Mouse (Mus musculus) embryo, embryonic 11 days (tissue): ENCODE results near the gene Schip1.

Experiments used
- DNase-seq: peaks from one replicate; pipeline ENCODE4 v3.0.0-alpha.2; 2015

Gene Schip1

DNA sequence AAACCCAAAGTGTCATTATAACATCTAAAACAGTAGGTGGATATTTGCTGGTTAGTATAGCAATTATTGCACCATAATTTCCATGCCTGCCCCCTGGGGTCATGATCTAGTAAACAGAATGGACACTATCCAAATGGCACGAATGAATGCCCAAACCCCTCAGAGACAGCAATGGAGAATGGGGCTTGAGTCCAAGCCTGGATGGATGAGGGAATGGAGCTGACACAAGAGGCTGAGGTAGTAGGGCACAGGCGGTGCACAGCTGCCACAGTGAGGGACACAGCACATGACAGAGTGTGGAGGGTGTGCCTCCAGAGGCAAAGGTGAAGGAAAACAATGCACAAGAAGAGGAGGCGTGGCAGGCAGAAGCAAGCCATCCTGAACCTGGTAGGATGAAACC lies 207.3 kb downstream of the Schip1 start:
- DNase-seq: peak; percentile 35

DNA sequence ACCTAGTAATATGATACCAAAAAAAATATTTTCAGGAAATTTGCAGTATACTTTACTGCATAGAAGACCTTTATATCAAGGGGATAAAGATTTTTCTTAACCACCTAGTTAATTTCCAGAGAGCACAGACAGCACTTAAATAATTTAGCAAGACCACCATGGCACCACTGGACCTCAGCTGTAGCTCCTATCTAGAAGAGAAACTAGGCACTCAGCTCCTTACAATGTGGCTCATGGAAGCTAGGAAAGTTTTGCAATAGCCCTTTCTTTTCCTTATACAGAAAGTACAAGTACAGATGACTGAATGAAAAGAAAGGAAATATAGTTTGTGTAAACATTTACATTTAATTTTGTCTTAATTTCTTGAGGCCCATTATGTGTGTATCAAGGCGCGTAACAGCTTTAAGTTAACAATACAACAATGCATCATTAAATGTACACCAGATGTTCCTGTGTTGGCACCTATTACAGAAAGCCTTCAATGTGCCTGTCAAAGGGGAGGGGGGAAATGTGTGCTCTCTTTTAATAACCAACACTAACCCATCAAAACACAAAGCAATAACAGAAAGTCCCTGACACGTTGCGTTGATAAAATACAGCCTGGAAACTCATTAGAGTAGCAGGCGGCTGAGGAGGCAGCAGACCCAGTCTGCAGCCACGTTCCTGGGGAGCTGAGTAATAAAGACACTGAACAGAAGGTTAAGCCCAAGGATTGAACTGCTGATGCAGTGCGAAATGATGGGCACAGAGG lies 218.4 kb downstream of the Schip1 start:
- peak; percentile 47 for DNase-seq

- DNase-seq: no peak
Observed at GRCm38 (mm10) chr3:68283595-68283991, 219.0 kb downstream of the Schip1 start.

GRCm38 (mm10) chr3:68284500-68284899 lies 219.9 kb downstream of the Schip1 start:
- no peak for DNase-seq

GRCm38 (mm10) chr3:68296752-68297151 lies 232.2 kb downstream of the Schip1 start:
- no peak for DNase-seq

DNA sequence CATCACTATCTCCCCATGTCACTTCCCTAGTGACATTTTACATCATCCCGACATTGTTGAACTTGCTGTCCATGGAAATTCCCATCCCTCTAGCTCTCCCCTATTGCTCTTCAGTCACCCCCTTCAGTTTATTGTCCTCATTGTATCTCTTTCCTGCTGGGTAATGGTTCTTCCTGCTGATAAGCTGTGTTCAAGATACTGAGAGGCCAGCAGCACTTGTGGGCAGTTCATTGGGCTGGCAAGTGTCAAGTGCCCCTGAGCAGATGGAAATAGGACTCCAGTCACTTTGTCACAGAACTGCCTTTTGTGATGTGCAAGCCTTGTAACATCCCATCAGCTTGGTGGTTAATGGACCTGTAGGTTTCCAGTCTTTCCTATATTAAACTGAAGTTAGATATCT lies 241.0 kb downstream of the Schip1 start:
- DNase-seq: no peak

- DNase-seq: no peak
Observed at GRCm38 (mm10) chr3:68306726-68307125, 242.1 kb downstream of the Schip1 start.

DNA sequence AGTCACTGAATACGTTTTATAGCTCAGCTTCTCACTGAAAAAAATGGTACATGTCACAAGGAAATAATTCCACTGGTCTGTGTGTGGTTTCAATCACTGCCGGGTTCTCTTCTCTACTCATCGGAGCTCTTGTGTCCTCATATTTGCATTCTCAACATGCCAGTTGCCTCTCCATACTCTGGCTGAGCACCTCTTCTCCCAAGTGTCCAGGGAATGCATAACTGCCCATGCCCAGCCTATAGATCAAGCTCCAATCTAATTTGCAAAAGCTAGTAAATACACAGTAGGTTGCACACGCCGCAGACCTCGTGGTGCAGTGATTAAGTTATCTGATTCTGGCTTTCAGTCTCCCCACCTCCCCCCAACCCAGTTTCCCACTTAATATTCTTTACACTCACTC lies 261.0 kb downstream of the Schip1 start:
- DNase-seq: no peak

- DNase-seq: no peak
Observed at GRCm38 (mm10) chr3:68332515-68332914, 267.9 kb downstream of the Schip1 start.

DNA sequence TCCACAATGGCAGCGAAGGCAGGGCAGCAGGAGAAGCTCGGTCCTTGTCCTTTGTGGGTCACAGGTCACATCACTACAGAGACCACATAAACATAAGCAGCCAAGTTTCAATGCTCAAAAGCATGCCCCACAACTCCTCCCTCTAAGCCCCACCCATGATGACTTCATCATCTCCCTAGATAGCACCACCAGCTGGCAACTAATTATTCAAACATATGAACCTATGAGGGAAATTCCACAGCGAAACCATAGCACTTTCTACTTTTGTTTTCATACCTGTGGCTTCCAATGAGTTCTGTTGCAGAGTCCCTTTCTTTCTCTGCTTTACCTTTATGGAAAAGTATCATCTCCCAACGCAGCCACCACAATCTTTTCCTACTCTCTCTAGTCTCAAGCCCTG lies 270.9 kb downstream of the Schip1 start:
- no peak for DNase-seq

GRCm38 (mm10) chr3:68350624-68351023 lies 286.0 kb downstream of the Schip1 start:
- DNase-seq: peak; percentile 16

DNA sequence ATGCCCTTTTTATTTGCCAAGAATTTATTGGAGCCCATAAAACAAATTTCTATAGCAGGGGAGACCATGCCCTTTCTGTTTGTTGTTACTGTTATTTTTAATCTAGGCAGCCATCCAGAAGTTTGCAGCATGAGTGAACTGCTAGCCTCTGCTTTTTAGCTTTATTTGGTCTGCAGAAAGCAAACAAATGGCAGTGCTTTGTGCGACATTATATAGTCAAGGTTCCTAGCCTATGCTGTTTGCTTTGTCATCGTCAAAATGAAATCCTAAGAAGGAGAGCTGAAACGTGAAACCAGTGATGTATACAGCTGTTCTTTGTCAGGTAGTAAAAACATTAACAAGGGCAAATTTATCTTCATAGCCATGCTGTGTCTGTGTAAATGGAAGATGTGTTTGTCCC lies 286.9 kb downstream of the Schip1 start:
- no peak for DNase-seq

- no peak for DNase-seq
Observed at GRCm38 (mm10) chr3:68352961-68353360, 288.4 kb downstream of the Schip1 start.

- no peak for DNase-seq
Observed at GRCm38 (mm10) chr3:68353492-68353891, 288.9 kb downstream of the Schip1 start.

GRCm38 (mm10) chr3:68356516-68356915 lies 291.9 kb downstream of the Schip1 start:
- no peak for DNase-seq

DNA sequence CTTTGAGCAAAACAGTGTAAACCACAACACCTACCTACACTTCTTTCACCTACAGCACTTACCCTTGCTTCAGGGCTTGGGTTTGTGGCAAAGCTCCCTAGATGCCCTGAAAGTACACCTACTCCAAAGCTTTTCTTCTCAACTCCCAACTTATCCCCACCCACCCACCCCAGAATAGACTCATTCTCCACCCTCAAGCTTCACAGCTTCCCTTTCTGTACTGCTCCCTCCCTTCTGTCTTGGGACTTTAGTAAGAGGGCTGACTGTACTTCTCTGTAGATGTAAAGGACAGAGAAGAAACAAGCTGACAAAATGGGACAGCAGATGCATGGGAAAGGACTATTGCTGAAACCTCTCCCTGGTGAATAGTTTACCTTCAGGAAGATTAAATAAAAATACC lies 303.4 kb downstream of the Schip1 start:
- DNase-seq: no peak

DNA sequence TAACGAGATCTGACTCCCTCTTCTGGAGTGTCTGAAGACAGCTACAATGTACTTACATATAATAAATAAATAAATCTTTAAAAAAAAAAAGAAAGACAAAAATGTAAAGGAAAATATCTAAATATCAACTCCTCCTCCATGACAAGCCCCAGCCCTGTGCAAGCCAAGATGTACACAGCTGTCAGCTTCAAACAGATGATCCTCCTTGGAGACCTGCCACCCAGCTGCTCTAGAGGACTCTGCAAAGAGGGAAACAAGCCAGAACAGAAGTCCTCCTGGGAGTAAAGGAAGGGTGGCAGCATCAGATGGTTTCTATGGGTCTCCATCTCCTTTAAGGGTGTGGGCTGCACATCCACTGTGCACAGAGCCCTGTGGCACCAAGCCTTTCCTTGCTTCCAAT lies 308.3 kb downstream of the Schip1 start:
- no peak for DNase-seq

DNA sequence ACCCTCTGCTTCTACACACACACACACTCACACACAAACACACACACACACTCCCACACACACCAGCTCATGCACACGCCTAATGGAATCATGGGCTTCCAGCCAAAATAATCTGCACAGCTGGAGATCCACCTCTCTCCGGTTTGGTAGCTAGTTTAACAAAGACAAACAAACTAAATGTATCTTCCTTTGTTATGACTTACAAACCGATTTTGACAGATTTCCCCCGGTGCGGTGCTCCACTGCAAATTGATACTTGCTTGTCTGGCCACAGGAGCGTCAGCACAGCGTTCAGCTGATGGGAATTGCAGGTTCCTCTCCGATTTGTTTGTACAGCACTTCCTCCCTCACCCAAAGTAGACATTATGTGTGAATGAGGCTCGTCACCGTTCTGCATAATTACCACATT lies 310.5 kb downstream of the Schip1 start:
- DNase-seq: no peak

GRCm38 (mm10) chr3:68377452-68378198 lies 313.0 kb downstream of the Schip1 start:
- DNase-seq: no peak

GRCm38 (mm10) chr3:68378799-68379198 lies 314.2 kb downstream of the Schip1 start:
- DNase-seq: no peak

DNA sequence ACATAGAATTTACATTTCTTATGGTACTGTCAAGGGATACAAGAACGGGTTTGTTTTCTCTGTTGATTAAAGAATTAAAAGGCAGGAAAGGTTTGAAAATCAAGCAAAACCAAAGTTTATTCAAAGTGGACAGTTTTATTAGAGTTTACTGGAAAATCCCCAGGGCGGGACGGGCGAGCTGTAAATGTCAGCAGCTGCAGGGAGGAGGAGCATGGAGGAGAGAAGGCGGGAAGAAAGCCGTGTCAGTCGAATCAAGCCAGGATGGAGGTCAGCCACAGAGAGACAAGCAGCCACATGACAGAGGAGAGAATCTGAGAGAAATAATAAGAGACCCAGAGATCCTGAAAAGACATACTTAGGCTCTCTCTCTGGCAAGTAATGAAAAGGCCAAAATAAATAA lies 314.6 kb downstream of the Schip1 start:
- DNase-seq: no peak

DNA sequence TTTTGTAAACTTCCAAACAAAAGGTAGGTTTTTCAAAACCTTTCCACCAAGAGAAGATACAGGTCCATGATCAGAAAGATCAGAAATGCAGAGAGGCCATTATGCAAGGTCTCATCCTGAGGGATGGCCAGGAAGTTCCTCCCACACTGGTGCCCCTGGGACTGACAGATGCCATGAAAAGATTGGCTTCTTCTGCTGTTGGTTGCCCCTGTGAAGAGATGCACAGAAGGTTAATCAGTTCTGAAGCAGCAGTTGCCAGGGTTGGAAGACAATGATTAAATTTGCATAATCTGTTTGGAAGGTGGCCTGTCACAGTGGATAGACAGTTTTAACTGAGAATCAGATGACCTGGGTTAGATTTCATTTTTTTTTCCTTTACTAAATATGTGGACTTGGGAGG lies 319.1 kb downstream of the Schip1 start:
- DNase-seq: no peak

- no peak for DNase-seq
Observed at GRCm38 (mm10) chr3:68385544-68385943, 320.9 kb downstream of the Schip1 start.

DNA sequence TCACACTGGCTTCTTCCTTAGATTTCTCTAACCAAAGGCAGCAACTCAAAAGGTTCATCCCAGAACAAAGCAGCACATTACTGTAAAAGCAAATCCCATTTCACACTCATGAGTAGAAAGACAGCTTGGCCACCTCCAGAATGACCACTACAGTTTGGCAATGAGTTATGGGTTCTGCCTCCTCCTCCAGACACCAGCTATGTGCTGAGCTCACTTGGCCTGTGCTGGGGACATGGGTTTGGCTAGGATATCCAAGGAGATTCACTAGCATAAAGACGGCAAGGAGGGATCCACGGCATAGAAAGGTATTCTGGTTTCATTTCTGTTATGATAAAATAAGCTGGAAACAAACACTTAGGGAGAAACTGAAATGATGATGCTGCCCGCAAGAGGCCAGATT lies 323.4 kb downstream of the Schip1 start:
- DNase-seq: no peak

DNA sequence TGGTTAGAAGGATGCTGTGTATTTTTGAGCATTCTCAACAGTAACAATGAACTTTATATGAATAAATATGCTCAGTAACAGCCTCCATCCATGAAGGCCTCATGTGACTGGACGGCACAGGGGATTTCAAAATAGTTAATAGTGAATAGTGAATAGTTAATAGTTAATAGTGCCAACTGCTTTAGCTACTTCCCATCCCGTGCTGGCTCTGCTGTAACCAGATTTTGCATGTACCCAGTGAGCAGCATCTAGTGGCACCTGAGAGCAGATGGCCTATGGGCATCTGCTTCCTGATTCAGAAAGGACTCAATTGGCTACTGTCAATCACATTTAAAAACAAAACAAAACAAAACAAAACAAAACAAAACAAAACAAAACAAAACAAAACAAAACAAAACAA lies 329.0 kb downstream of the Schip1 start:
- no peak for DNase-seq
